Mouse (Mus musculus) cerebellum, adult 11 months (tissue): Measurements from ENCODE around the gene Inpp4a.

Experiments
- DNase-seq: peaks from one replicate; pipeline ENCODE4 v3.0.0; 2022

The Inpp4a gene

GRCm38 (mm10) chr1:37299540-37300491, at the start of gene Inpp4a:
Inpp4a (plus strand) TSS chr1:37299865.
- peak; percentile 94 for DNase-seq

GRCm38 (mm10) chr1:37250643-37251310, 48.9 kb upstream of the Inpp4a start:
- DNase-seq = peak; percentile 77

GRCm38 (mm10) chr1:37258443-37258842, 41.2 kb upstream of the Inpp4a start:
- DNase-seq = no peak

- peak; percentile 52 for DNase-seq
Measured at GRCm38 (mm10) chr1:37272464-37272863, 27.2 kb upstream of the Inpp4a start.

GRCm38 (mm10) chr1:37286556-37286955, 13.1 kb upstream of the Inpp4a start:
- DNase-seq = no peak

GRCm38 (mm10) chr1:37287748-37288147, 11.9 kb upstream of the Inpp4a start:
- DNase-seq = no peak

- DNase-seq = no peak
Measured at GRCm38 (mm10) chr1:37288181-37288935, 11.3 kb upstream of the Inpp4a start.

GRCm38 (mm10) chr1:37288941-37289340, 10.7 kb upstream of the Inpp4a start:
- no peak for DNase-seq

GRCm38 (mm10) chr1:37296414-37296813, 3.3 kb upstream of the Inpp4a start:
- DNase-seq = no peak

- no peak for DNase-seq
Measured at GRCm38 (mm10) chr1:37298904-37299303, 761 bp upstream of the Inpp4a start.

GRCm38 (mm10) chr1:37300650-37301049, 985 bp downstream of the Inpp4a start:
- DNase-seq = no peak

- no peak for DNase-seq
Measured at GRCm38 (mm10) chr1:37302801-37303200, 3.1 kb downstream of the Inpp4a start.

- DNase-seq = no peak
Measured at GRCm38 (mm10) chr1:37305691-37306287, 6.1 kb downstream of the Inpp4a start.

GRCm38 (mm10) chr1:37307586-37307985, 7.9 kb downstream of the Inpp4a start:
- no peak for DNase-seq

- DNase-seq = no peak
Measured at GRCm38 (mm10) chr1:37308021-37308742, 8.5 kb downstream of the Inpp4a start.

- DNase-seq = no peak
Measured at GRCm38 (mm10) chr1:37308743-37309100, 9.1 kb downstream of the Inpp4a start.

- DNase-seq = no peak
Measured at GRCm38 (mm10) chr1:37309939-37310515, 10.4 kb downstream of the Inpp4a start.

GRCm38 (mm10) chr1:37314338-37314737, 14.7 kb downstream of the Inpp4a start:
- no peak for DNase-seq

- no peak for DNase-seq
Measured at GRCm38 (mm10) chr1:37317644-37318285, 18.1 kb downstream of the Inpp4a start.

GRCm38 (mm10) chr1:37318558-37318957, 18.9 kb downstream of the Inpp4a start:
- DNase-seq = no peak

GRCm38 (mm10) chr1:37322690-37323089, 23.0 kb downstream of the Inpp4a start:
- DNase-seq = no peak
